Comparison of ENCODE assay signal across 25 mouse cellular contexts in genomic region chr10:84564427-84564826, GRCm38 (mm10).
"Had no signal": no experiment of that assay in that cellular context is flagged by ENCODE, and none has a peak within 500 bp of the region (broad histone marks: within the 10 kb centered on the region; RNA-seq: fewer than 3 reads in every experiment).

No protein-coding gene starts in this region.

- H3K27ac ChIP-seq: heart, adult 2 months; heart, embryonic 13.5 days; heart, embryonic 15.5 days; hindbrain, embryonic 13.5 days; hindbrain, embryonic 15.5 days; hindbrain, postnatal 0 days; left cerebral cortex, adult 2 months; limb, embryonic 10.5 days; limb, embryonic 12.5 days; liver, embryonic 13.5 days; liver, embryonic 15.5 days had no signal

- H3K36me3 ChIP-seq: heart, embryonic 13.5 days; heart, embryonic 15.5 days; hindbrain, embryonic 13.5 days; hindbrain, embryonic 15.5 days; limb, embryonic 10.5 days; limb, embryonic 12.5 days; liver, embryonic 13.5 days; liver, embryonic 15.5 days had no signal

- H3K4me2 ChIP-seq: heart, embryonic 11.5 days; heart, embryonic 13.5 days; heart, embryonic 15.5 days; hindbrain, embryonic 13.5 days; hindbrain, embryonic 15.5 days; limb, embryonic 12.5 days; liver, embryonic 11.5 days; liver, embryonic 13.5 days; liver, embryonic 15.5 days had no signal

- H3K9me3 ChIP-seq: heart, embryonic 13.5 days; heart, embryonic 15.5 days; hindbrain, embryonic 13.5 days; hindbrain, embryonic 15.5 days; limb, embryonic 10.5 days; limb, embryonic 12.5 days; liver, embryonic 13.5 days; liver, embryonic 15.5 days had no signal

- H3K4me3 ChIP-seq: heart, adult 2 months; heart, embryonic 13.5 days; heart, embryonic 15.5 days; hindbrain, embryonic 13.5 days; hindbrain, embryonic 15.5 days; left cerebral cortex, adult 2 months; limb, embryonic 10.5 days; limb, embryonic 12.5 days; liver, embryonic 13.5 days; liver, embryonic 15.5 days had no signal

- H3K27me3 ChIP-seq: heart, embryonic 13.5 days; heart, embryonic 15.5 days; hindbrain, embryonic 13.5 days; hindbrain, embryonic 15.5 days; limb, embryonic 12.5 days had no signal

- H3K9ac ChIP-seq: heart, embryonic 13.5 days; heart, embryonic 15.5 days; hindbrain, embryonic 13.5 days; hindbrain, embryonic 15.5 days; limb, embryonic 12.5 days; liver, embryonic 13.5 days; liver, embryonic 15.5 days had no signal

- DNase-seq: gastrocnemius, postnatal 14 days; gastrocnemius, postnatal 36 days; heart, adult 11 months; heart, adult 2 months; heart, postnatal 14 days; heart, postnatal 36 days; kidney, adult 18-20 months; kidney, adult 8-10 months; kidney, postnatal 10 days; kidney, postnatal 25 days; kidney, postnatal 4 days; liver; liver, embryonic 13.5 days had no signal

- ATAC-seq: hindbrain, postnatal 0 days; intestine, embryonic 16.5 days had no signal

- H3K4me1 ChIP-seq: hindbrain, embryonic 13.5 days; hindbrain, embryonic 15.5 days had no signal
